Mouse (Mus musculus): ENCODE measurements around the gene Ctsh.

DNA sequence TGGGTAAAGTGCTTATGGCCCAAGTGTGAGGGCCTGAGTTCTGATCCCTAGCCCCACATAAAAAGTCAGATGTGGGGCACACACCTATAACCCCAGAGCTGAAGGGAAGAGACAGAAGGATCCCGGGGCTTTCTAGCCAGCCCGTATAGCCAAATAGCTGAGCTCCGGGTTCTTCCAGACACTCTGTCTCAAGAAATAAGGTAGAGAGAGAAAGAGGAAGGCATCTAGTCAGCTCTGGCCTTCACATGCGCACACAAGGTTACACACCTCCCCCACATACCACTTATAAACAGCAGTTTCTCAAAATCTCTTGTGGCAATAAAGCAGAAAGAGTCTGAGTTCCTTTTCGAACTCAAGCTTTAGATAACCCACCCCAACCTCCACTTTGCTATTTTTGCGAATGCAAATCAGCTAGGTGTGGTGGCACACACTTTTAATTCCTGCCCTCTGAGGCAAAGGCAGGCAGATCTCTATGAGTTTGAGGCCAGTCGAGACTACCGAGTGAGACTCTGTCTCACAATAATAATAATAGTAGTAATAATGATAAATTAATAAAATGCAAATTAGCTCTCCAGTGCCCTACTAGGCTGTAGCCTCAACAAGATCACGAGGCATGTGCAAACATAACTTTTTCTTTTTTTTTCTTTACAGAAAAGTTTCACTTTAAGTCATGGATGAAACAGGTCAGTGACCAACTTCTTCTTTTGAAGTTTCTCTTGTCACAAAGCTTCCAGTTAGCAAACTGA lies 6.0 kb downstream of the Ctsh start:
- TF ChIP-seq POLR2A (IDR thresholded peaks at IDR 0.05; ENCODE audit: low read depth, low read length) (no peak), CTCF (conservative IDR thresholded peaks at IDR 0.05; ENCODE audit: insufficient read depth, insufficient read length, low read depth, low read length) (no peak)

All from kidney, adult 2 months (tissue).